Mouse (Mus musculus): ENCODE results near the gene Mapk1.

GRCm38 (mm10) chr16:17086669-17087193 lies 103.5 kb downstream of the Mapk1 start:
- TF ChIP-seq POLR2A (IDR thresholded peaks at IDR 0.05; ENCODE audit: low read depth, low read length) (no peak), CTCF (IDR thresholded peaks at IDR 0.05; ENCODE audit: borderline replicate concordance, insufficient read depth, low read length) (no peak)

Data from embryonic fibroblast, embryonic 13.5 days (primary cell).